Mouse (Mus musculus): ENCODE results near the gene Thumpd3. TPM values are rescaled to one million over a fixed set of nuclear protein-coding genes. Genes with fewer than 3 reads are reported as not detected.

Gene Thumpd3
- total RNA-seq, 2 experiments from 2014 or later: 38.2 to 40.6 TPM

- peak overlapping the region; percentile 98 for H3K27ac ChIP-seq
- TF ChIP-seq CTCF (conservative IDR thresholded peaks at IDR 0.05): peak; percentile 63
- DNase-seq (ENCODE audit: low spot score in 2 of 2): peak; percentile 84 to 88
- H3K4me3 ChIP-seq: peak overlapping the region; percentile 68
These were observed 30.1 kb downstream of the Thumpd3 start for GRCm38 (mm10) chr6:113076012-113076685.

GRCm38 (mm10) chr6:113076686-113077516 lies 30.9 kb downstream of the Thumpd3 start, which contains the start of gene Setd5:
Setd5 (plus strand) TSS chr6:113077365.
- DNase-seq (ENCODE audit: low spot score in 2 of 2): peak; percentile 97 to 98
- no peak; the same call in 1 of the 2 replicates for TF ChIP-seq CTCF (conservative IDR thresholded peaks at IDR 0.05)
- peak within 1 kb of the TSS; percentile 98 for H3K27ac ChIP-seq
- H3K4me3 ChIP-seq: peak within 1 kb of the TSS; percentile 68

GRCm38 (mm10) chr6:113077569-113078030 lies 31.6 kb downstream of the Thumpd3 start:
- peak in 1 of 2 experiments; percentile 12 for DNase-seq (ENCODE audit: low spot score in 2 of 2)
- Histone ChIP-seq H3K4me3 (peak overlapping the region; percentile 68), H3K27ac (peak overlapping the region; percentile 98)
- TF ChIP-seq CTCF (conservative IDR thresholded peaks at IDR 0.05): no peak

GRCm38 (mm10) chr6:113078031-113078721 lies 32.2 kb downstream of the Thumpd3 start:
- DNase-seq (ENCODE audit: low spot score in 2 of 2): peak; percentile 20 to 33
- Histone ChIP-seq H3K27ac (peak overlapping the region; percentile 98), H3K4me3 (peak overlapping the region; percentile 68)
- peak; percentile 23 for TF ChIP-seq CTCF (conservative IDR thresholded peaks at IDR 0.05)

GRCm38 (mm10) chr6:113079492-113079891 lies 33.5 kb downstream of the Thumpd3 start:
- Histone ChIP-seq H3K27ac (peak overlapping the region; percentile 98), H3K4me3 (peak overlapping the region; percentile 68)
- 0 out of 2 replicates have a peak, but pooled peaks have one; percentile 9 for TF ChIP-seq CTCF (conservative IDR thresholded peaks at IDR 0.05)
- DNase-seq (ENCODE audit: low spot score in 2 of 2): peak in 1 of 2 experiments; percentile 18

- TF ChIP-seq CTCF (conservative IDR thresholded peaks at IDR 0.05): no peak
- no peak for DNase-seq (ENCODE audit: low spot score in 2 of 2)
- Histone ChIP-seq H3K27ac (peak overlapping the region; percentile 63; the same call in 1 of the 2 replicates), H3K4me3 (no peak overlapping the region; the same call in 1 of the 2 replicates)
These were observed 36.2 kb downstream of the Thumpd3 start for GRCm38 (mm10) chr6:113082229-113082628.

GRCm38 (mm10) chr6:113084590-113084989 lies 38.6 kb downstream of the Thumpd3 start:
- TF ChIP-seq CTCF (conservative IDR thresholded peaks at IDR 0.05): no peak
- DNase-seq (ENCODE audit: low spot score in 2 of 2): no peak
- Histone ChIP-seq H3K27ac (peak overlapping the region; percentile 63), H3K4me3 (no peak overlapping the region)

GRCm38 (mm10) chr6:113093206-113093605 lies 47.2 kb downstream of the Thumpd3 start:
- Histone ChIP-seq H3K4me3 (no peak overlapping the region), H3K27ac (no peak overlapping the region)
- no peak for TF ChIP-seq CTCF (conservative IDR thresholded peaks at IDR 0.05)
- no peak for DNase-seq (ENCODE audit: low spot score in 2 of 2)

GRCm38 (mm10) chr6:113095547-113095946 lies 49.5 kb downstream of the Thumpd3 start:
- TF ChIP-seq CTCF (conservative IDR thresholded peaks at IDR 0.05): no peak
- Histone ChIP-seq H3K27ac (no peak overlapping the region), H3K4me3 (no peak overlapping the region)
- no peak for DNase-seq (ENCODE audit: low spot score in 2 of 2)

- Histone ChIP-seq H3K27ac (peak overlapping the region; percentile 81; the same call in 1 of the 2 replicates), H3K4me3 (no peak overlapping the region)
- TF ChIP-seq CTCF (conservative IDR thresholded peaks at IDR 0.05): no peak
- DNase-seq (ENCODE audit: low spot score in 2 of 2): no peak
These were observed 51.6 kb downstream of the Thumpd3 start for GRCm38 (mm10) chr6:113097662-113098061.

GRCm38 (mm10) chr6:113099640-113100289 lies 53.7 kb downstream of the Thumpd3 start:
- no peak for TF ChIP-seq CTCF (conservative IDR thresholded peaks at IDR 0.05)
- peak overlapping the region; percentile 81 for H3K27ac ChIP-seq
- peak; percentile 91 to 94 for DNase-seq (ENCODE audit: low spot score in 2 of 2)
- peak overlapping the region; percentile 15; the same call in 1 of the 2 replicates for H3K4me3 ChIP-seq

GRCm38 (mm10) chr6:113102541-113102940 lies 56.5 kb downstream of the Thumpd3 start:
- Histone ChIP-seq H3K4me3 (no peak overlapping the region), H3K27ac (peak overlapping the region; percentile 28; the same call in 1 of the 2 replicates)
- no peak for TF ChIP-seq CTCF (conservative IDR thresholded peaks at IDR 0.05)
- DNase-seq (ENCODE audit: low spot score in 2 of 2): no peak

Measured in layer of hippocampus, adult 2 months (tissue).